Comparison of ENCODE assay signal across 8 mouse cellular contexts in genomic region chr3:30602740-30603098, GRCm38 (mm10). TPM values are rescaled to one million over a fixed set of nuclear protein-coding genes. Genes with fewer than 3 reads are reported as not detected.
DNase-seq lines count a peak whose midpoint lies in the region; ATAC-seq and TF ChIP-seq lines count a peak whose summit lies in the region.

No protein-coding gene starts in this region.

- no peak for TF ChIP-seq CTCF in thymus, adult 2 months (IDR thresholded peaks at IDR 0.05; ENCODE audit: borderline replicate concordance, control insufficient read depth, extremely low read depth, insufficient read depth, low read length, poor library complexity)
- TF ChIP-seq CTCF in heart, postnatal 0 days (IDR thresholded peaks at IDR 0.05; ENCODE audit: low read depth): no peak

- H3K4me3 ChIP-seq in thymus, adult 2 months (ENCODE audit: control insufficient read depth, insufficient read depth, low read length): peak overlapping the region; percentile 81
- peak overlapping the region; percentile 95 for H3K4me3 ChIP-seq in heart, postnatal 0 days (ENCODE audit: low read depth, low read length)
- H3K4me3 ChIP-seq in midbrain, embryonic 13.5 days (replicated peaks): peak overlapping the region; percentile 92

- peak overlapping the region; percentile 82 for H3K27ac ChIP-seq in thymus, adult 2 months (ENCODE audit: control insufficient read depth, insufficient read depth, low read length)
- H3K27ac ChIP-seq in heart, postnatal 0 days (ENCODE audit: low read depth): peak overlapping the region; percentile 98
- peak overlapping the region; percentile 96 for H3K27ac ChIP-seq in midbrain, embryonic 13.5 days

- peaks cover 11% of the 10 kb centered on the region for H3K4me1 ChIP-seq in thymus, adult 2 months (replicated peaks; ENCODE audit: control insufficient read depth, insufficient read depth, low read length)
- peaks cover 12% of the 10 kb centered on the region for H3K4me1 ChIP-seq in heart, postnatal 0 days (ENCODE audit: control insufficient read depth, insufficient read depth)
- peaks cover 34% of the 10 kb centered on the region for H3K4me1 ChIP-seq in midbrain, embryonic 13.5 days (replicated peaks)

- peak overlapping the region; percentile 94 for H3K9ac ChIP-seq in heart, postnatal 0 days (replicated peaks; ENCODE audit: low read depth, low read length)
- peak overlapping the region; percentile 90 for H3K9ac ChIP-seq in midbrain, embryonic 13.5 days (replicated peaks)

- under 1% methylated on average over 27 of the region's 27 CpGs for WGBS in thymus, adult 2 months
- WGBS in heart, postnatal 0 days: under 1% methylated on average over 27 of the region's 27 CpGs
- WGBS in midbrain, embryonic 13.5 days: 0% methylated on average over 27 of the region's 27 CpGs

- DNase-seq in adrenal gland, postnatal 10 days: peak; percentile 80
- no peak for DNase-seq in adrenal gland, adult 2 months
- DNase-seq in thymus, adult 2 months: no peak
- DNase-seq in thymus, postnatal 25 days: no peak
- DNase-seq in heart, postnatal 0 days (ENCODE audit: low spot score): peak; percentile 65
- DNase-seq in kidney, postnatal 4 days: peak; percentile 77 to 87
- no peak for DNase-seq in layer of hippocampus, adult 9-10 months (ENCODE audit: low spot score)

- peaks cover 7% of the 10 kb centered on the region for H3K36me3 ChIP-seq in thymus, adult 2 months (ENCODE audit: control insufficient read depth, insufficient read depth, low read length)
- H3K36me3 ChIP-seq in heart, postnatal 0 days (replicated peaks; ENCODE audit: control insufficient read depth, insufficient read depth, low read length): peaks cover 31% of the 10 kb centered on the region
- peaks cover 23% of the 10 kb centered on the region for H3K36me3 ChIP-seq in midbrain, embryonic 13.5 days

- ATAC-seq in heart, postnatal 0 days (ENCODE audit: insufficient read depth, low read depth): peak; percentile 27
- ATAC-seq in midbrain, embryonic 13.5 days: no peak

- TF ChIP-seq EP300 in heart, postnatal 0 days (IDR thresholded peaks at IDR 0.05; ENCODE audit: low read depth): no peak

- TF ChIP-seq POLR2A in thymus, adult 2 months (IDR thresholded peaks at IDR 0.05; ENCODE audit: control insufficient read depth, extremely low read depth, insufficient read depth, low read length, poor library complexity): no peak

- H3K27me3 ChIP-seq in thymus, adult 2 months (ENCODE audit: control insufficient read depth, insufficient read depth, low read length): no peaks in the 10 kb centered on the region
- no peaks in the 10 kb centered on the region for H3K27me3 ChIP-seq in heart, postnatal 0 days (ENCODE audit: control insufficient read depth, insufficient read depth, low read length)
- peaks cover 12% of the 10 kb centered on the region; the same call in 1 of the 2 replicates for H3K27me3 ChIP-seq in midbrain, embryonic 13.5 days

- peak overlapping the region; percentile 75 for H3K4me2 ChIP-seq in heart, postnatal 0 days (ENCODE audit: low read depth, low read length)
- H3K4me2 ChIP-seq in midbrain, embryonic 13.5 days (replicated peaks): peak overlapping the region; percentile 83

- H3K9me3 ChIP-seq in heart, postnatal 0 days (replicated peaks; ENCODE audit: control insufficient read depth, low read length): no peaks in the 10 kb centered on the region
- no peaks in the 10 kb centered on the region for H3K9me3 ChIP-seq in midbrain, embryonic 13.5 days

RNA-seq across cellular contexts. Expression of gene Mynn, which starts 0.9 kb away (rescaled TPM):
- total RNA-seq in adrenal gland, postnatal 10 days (2021): 10 to 100 TPM; 17.4 to 23.7 TPM
- 10 to 100 TPM; 21.7 to 22.9 TPM for total RNA-seq in adrenal gland, adult 2 months (2021)
- 2.3 and 4.6 TPM in 2 replicates for polyA plus RNA-seq in adrenal gland, adult 2 months (2012; rRNA removed)
- 11.6 and 14.0 TPM in 2 replicates for polyA plus RNA-seq in thymus, adult 2 months (2012; rRNA removed)
- total RNA-seq in heart, postnatal 0 days (2014; rRNA removed; ENCODE audit: low replicate concordance): 14.9 and 18.3 TPM in 2 replicates
- polyA plus RNA-seq in heart, postnatal 0 days (2015; fragmentation: Nextera tagmentation; extraction: Ambion mirVana): 15.1 and 17.2 TPM in 2 replicates
- 35.4 and 39.6 TPM in 2 replicates for polyA plus RNA-seq in midbrain, embryonic 13.5 days (2015; fragmentation: Nextera tagmentation; extraction: Ambion mirVana)

RNA-seq across cellular contexts. Expression of gene Actrt3, which starts 3.0 kb away (rescaled TPM):
- total RNA-seq in adrenal gland, postnatal 10 days (2021): not detected
- total RNA-seq in adrenal gland, adult 2 months (2021): not detected
- polyA plus RNA-seq in adrenal gland, adult 2 months (2012; rRNA removed): not detected in 2 replicates
- not detected in 2 replicates for polyA plus RNA-seq in thymus, adult 2 months (2012; rRNA removed)
- not detected in 2 replicates for total RNA-seq in heart, postnatal 0 days (2014; rRNA removed; ENCODE audit: low replicate concordance)
- polyA plus RNA-seq in heart, postnatal 0 days (2015; fragmentation: Nextera tagmentation; extraction: Ambion mirVana): not detected in 2 replicates
- 0.17 and 0.23 TPM in 2 replicates for polyA plus RNA-seq in midbrain, embryonic 13.5 days (2015; fragmentation: Nextera tagmentation; extraction: Ambion mirVana)

RNA-seq across cellular contexts. Expression of gene Lrriq4, which starts 41.6 kb away (rescaled TPM):
- not detected for total RNA-seq in adrenal gland, postnatal 10 days (2021)
- not detected for total RNA-seq in adrenal gland, adult 2 months (2021)
- polyA plus RNA-seq in adrenal gland, adult 2 months (2012; rRNA removed): not detected in 2 replicates
- polyA plus RNA-seq in thymus, adult 2 months (2012; rRNA removed): not detected in 2 replicates
- not detected in 2 replicates for total RNA-seq in heart, postnatal 0 days (2014; rRNA removed; ENCODE audit: low replicate concordance)
- polyA plus RNA-seq in heart, postnatal 0 days (2015; fragmentation: Nextera tagmentation; extraction: Ambion mirVana): not detected in 2 replicates
- polyA plus RNA-seq in midbrain, embryonic 13.5 days (2015; fragmentation: Nextera tagmentation; extraction: Ambion mirVana): not detected in 2 replicates

RNA-seq across cellular contexts. Expression of gene Lrrc34, which starts 45.0 kb away (rescaled TPM):
- total RNA-seq in adrenal gland, postnatal 10 days (2021): under 1 TPM in 1 of 2 experiments, not detected in 1; 0.15 TPM
- total RNA-seq in adrenal gland, adult 2 months (2021): not detected
- not detected in 2 replicates for polyA plus RNA-seq in adrenal gland, adult 2 months (2012; rRNA removed)
- 0.04 and 0.06 TPM in 2 replicates for polyA plus RNA-seq in thymus, adult 2 months (2012; rRNA removed)
- not detected in 2 replicates for total RNA-seq in heart, postnatal 0 days (2014; rRNA removed; ENCODE audit: low replicate concordance)
- 0.18 and 0.45 TPM in 2 replicates for polyA plus RNA-seq in heart, postnatal 0 days (2015; fragmentation: Nextera tagmentation; extraction: Ambion mirVana)
- 0.93 and 1.2 TPM in 2 replicates for polyA plus RNA-seq in midbrain, embryonic 13.5 days (2015; fragmentation: Nextera tagmentation; extraction: Ambion mirVana)

RNA-seq across cellular contexts. Expression of gene Mecom, which starts 54.9 kb away (rescaled TPM):
- total RNA-seq in adrenal gland, postnatal 10 days (2021): 10 to 100 TPM; 14.9 to 20.3 TPM
- 10 to 100 TPM in 1 of 2 experiments, 1 to 10 TPM in 1; 4.4 to 10.7 TPM for total RNA-seq in adrenal gland, adult 2 months (2021)
- 0.52 and 0.55 TPM in 2 replicates for polyA plus RNA-seq in adrenal gland, adult 2 months (2012; rRNA removed)
- 0.54 and 0.92 TPM in 2 replicates for polyA plus RNA-seq in thymus, adult 2 months (2012; rRNA removed)
- total RNA-seq in heart, postnatal 0 days (2014; rRNA removed; ENCODE audit: low replicate concordance): 18.9 and 29.6 TPM in 2 replicates
- polyA plus RNA-seq in heart, postnatal 0 days (2015; fragmentation: Nextera tagmentation; extraction: Ambion mirVana): 8.4 and 8.5 TPM in 2 replicates
- polyA plus RNA-seq in midbrain, embryonic 13.5 days (2015; fragmentation: Nextera tagmentation; extraction: Ambion mirVana): 11.1 and 13.4 TPM in 2 replicates

Comparison
In these comparisons a context has a peak if more than half of its experiments do, and no peak if none do; other contexts are left out.
1. DNase-seq: peak in adrenal gland, postnatal 10 days (single experiment), heart, postnatal 0 days (single experiment) and kidney, postnatal 4 days (2 of 2); none in adrenal gland, adult 2 months (single experiment), thymus, adult 2 months (single experiment), thymus, postnatal 25 days (single experiment) and layer of hippocampus, adult 9-10 months (single experiment).
2. Peak in every context shown above with its lines, with median percentiles within 50 percentile points of each other: H3K27ac ChIP-seq and H3K4me3 ChIP-seq.